Mouse (Mus musculus): ENCODE results near the gene Smg1.

DNA sequence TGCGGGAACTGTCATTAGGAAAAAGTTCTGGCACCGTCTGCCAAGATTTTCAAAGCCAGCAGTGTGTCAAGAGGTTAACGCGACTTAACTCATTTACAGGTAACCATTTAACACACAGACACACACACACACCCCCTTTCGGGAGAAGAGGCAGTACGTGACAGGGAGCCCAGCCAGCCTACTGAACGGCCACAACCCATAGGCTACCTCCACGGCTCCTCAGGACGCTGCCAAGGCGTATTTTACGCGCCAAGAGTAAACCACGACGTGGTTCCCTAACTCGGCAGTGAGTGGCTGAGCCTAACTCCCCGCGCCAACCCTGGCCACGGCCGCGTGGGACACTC, 128.0 kb downstream of the Smg1 start:
- no peak for TF ChIP-seq CTCF (IDR thresholded peaks at IDR 0.05; ENCODE audit: low read depth, low read length)
- TF ChIP-seq POLR2A (IDR thresholded peaks at IDR 0.05; ENCODE audit: borderline replicate concordance, low read depth, low read length), result no peak

Measured in bone marrow macrophage, adult 2 months (primary cell).